Mouse (Mus musculus) midbrain, embryonic 14.5 days (tissue): ENCODE measurements at regions not wholly inside any gene's neighbourhood (a gene's known extent, or its start where the extent isn't known, plus 50 kb on each side); places are given as distances from the start of the nearest gene placed in this dataset.

Experiments used
- ATAC-seq: fragments of 200-750 bp; cut with Nextera tagmentation; 2 replicates; pipeline ENCODE4 v1.8.0; 2017; ENCODE audit warnings: moderate number of reproducible peaks, moderate library complexity; ENCODE audit not compliant: low FRiP score, low TSS enrichment
- DNase-seq: peaks from one replicate; pipeline ENCODE4 v3.0.0-alpha.2; 2015
- H3K27ac ChIP-seq: fragments of 300-500 bp; sonication (generic); replicated peaks from 2 replicates; pipeline ENCODE4 v1.5.1; 2014; ENCODE audit warnings: mild to moderate bottlenecking, low read depth, low read length, moderate library complexity
- H3K27me3 ChIP-seq: fragments of 300-500 bp; sonication (generic); 2 replicates; pipeline ENCODE4 v1.6.1; 2014; ENCODE audit warnings: low read length, control low read depth, mixed read lengths; ENCODE audit not compliant: control insufficient read depth, insufficient read depth
- H3K36me3 ChIP-seq: fragments of 300-500 bp; sonication (generic); 2 replicates; pipeline ENCODE4 v1.6.1; 2014; ENCODE audit warnings: low read length, control low read depth; ENCODE audit not compliant: control insufficient read depth, insufficient read depth
- H3K4me1 ChIP-seq: fragments of 300-500 bp; sonication (generic); 2 replicates; pipeline ENCODE4 v1.6.1; 2014; ENCODE audit warnings: mild to moderate bottlenecking, antibody characterized with exemption, low read length, control low read depth; ENCODE audit not compliant: control insufficient read depth, insufficient read depth
- H3K4me2 ChIP-seq: fragments of 300-500 bp; sonication (generic); 2 replicates; pipeline ENCODE4 v1.6.1; 2014; ENCODE audit warnings: mild to moderate bottlenecking, low read length, moderate library complexity
- H3K4me3 ChIP-seq: fragments of 300-500 bp; sonication (generic); replicated peaks from 2 replicates; pipeline ENCODE4 v1.5.1; 2014; ENCODE audit warnings: low read depth, low read length
- H3K9ac ChIP-seq: fragments of 300-500 bp; sonication (generic); replicated peaks from 2 replicates; pipeline ENCODE4 v1.6.1; 2014; ENCODE audit warnings: mild to moderate bottlenecking, low read length, moderate library complexity
- H3K9me3 ChIP-seq: fragments of 300-500 bp; sonication (generic); 2 replicates; pipeline ENCODE4 v1.6.1; 2016; ENCODE audit warnings: low read length, control low read depth, mixed read lengths; ENCODE audit not compliant: control insufficient read depth
- WGBS: fragments of 180-500 bp; shearing (Covaris S2); extraction: QIAGEN DNeasy Blood & Tissue Kit; methylation state at CpG from one replicate; pipeline ENCODE4 v1.1.7; 2014; 5-methylcytosine and 5-hydroxymethylcytosine counted together

DNA sequence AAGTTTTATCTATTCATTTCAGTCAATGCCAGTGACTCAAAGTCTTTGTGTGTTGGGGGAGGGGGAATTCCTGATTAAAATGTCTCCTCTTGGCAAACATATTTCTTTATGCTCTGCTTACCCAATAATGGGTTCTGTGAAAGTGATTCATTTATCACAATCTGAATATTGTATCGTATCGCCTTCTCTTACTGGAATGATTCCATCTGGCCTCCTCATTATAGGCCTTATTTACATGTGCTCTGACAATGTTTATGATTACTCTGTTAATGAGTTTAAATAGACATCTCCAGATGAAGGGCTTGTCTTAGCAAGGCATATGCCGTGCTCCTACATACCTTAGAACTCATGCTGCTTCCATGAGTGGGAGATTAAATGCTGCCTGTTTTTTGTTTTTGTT lies 508.3 kb upstream of the Impad1 start:
- Histone ChIP-seq H3K4me2 (no peak overlapping the region), H3K9me3 (no peaks in the 10 kb centered on the region), H3K4me1 (no peaks in the 10 kb centered on the region), H3K36me3 (no peaks in the 10 kb centered on the region), H3K27ac (no peak overlapping the region), H3K4me3 (no peak overlapping the region), H3K27me3 (no peaks in the 10 kb centered on the region), H3K9ac (no peak overlapping the region)
- no peak for DNase-seq
- ATAC-seq: no peak
- 90% methylated on average over 3 of the region's 3 CpGs for WGBS

DNA sequence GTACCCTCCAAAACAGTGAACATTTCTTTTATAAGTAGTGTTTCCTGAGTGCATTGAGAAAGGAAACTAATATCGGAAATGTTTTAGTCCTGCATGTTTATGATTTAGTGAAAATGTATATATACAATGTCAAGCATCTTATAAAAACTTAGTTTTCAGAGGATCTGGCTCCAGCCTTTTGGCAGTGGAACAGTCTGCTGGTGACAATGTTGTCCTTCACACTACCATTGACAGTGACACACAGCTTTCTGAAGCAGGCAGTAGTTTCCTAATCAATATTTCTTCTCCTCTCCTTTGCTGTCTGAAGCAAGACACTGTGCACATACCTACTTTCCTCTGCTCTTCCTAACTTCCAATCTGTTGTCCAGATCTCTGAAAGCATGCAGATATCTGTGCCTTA lies 507.9 kb upstream of the Impad1 start:
- H3K36me3 ChIP-seq: no peaks in the 10 kb centered on the region
- H3K4me3 ChIP-seq: no peak overlapping the region
- H3K4me1 ChIP-seq: no peaks in the 10 kb centered on the region
- no peak overlapping the region for H3K9ac ChIP-seq
- ATAC-seq: no peak
- DNase-seq: no peak
- WGBS: 98% methylated on average over 1 of the region's 1 CpGs
- no peaks in the 10 kb centered on the region for H3K9me3 ChIP-seq
- H3K27ac ChIP-seq: no peak overlapping the region
- no peaks in the 10 kb centered on the region for H3K27me3 ChIP-seq
- H3K4me2 ChIP-seq: no peak overlapping the region

DNA sequence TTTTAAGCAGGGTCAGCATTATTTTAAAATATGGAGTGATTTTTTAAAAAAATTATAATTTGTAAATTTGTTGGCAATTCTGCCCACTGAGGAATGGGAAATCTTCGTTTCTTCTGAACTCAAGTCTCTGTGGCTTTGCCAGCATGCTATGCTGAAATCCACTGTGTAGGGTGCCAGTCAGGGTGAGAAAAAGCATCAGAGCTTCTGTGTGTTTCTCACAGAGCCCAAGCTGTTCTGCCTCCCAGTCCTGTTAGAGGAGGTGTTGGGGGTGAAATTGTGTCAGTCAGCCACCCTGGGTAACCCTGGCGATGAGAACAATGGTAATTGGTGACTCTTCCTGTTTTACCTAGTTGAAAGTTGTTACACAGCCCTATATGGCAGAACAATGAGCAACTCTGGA lies 506.1 kb upstream of the Impad1 start:
- WGBS: 87% methylated on average over 2 of the region's 2 CpGs
- H3K9ac ChIP-seq: no peak overlapping the region
- H3K4me1 ChIP-seq: no peaks in the 10 kb centered on the region
- DNase-seq: no peak
- H3K36me3 ChIP-seq: no peaks in the 10 kb centered on the region
- ATAC-seq: no peak
- H3K4me2 ChIP-seq: no peak overlapping the region
- H3K9me3 ChIP-seq: no peaks in the 10 kb centered on the region
- no peak overlapping the region for H3K4me3 ChIP-seq
- H3K27ac ChIP-seq: no peak overlapping the region
- no peaks in the 10 kb centered on the region for H3K27me3 ChIP-seq

DNA sequence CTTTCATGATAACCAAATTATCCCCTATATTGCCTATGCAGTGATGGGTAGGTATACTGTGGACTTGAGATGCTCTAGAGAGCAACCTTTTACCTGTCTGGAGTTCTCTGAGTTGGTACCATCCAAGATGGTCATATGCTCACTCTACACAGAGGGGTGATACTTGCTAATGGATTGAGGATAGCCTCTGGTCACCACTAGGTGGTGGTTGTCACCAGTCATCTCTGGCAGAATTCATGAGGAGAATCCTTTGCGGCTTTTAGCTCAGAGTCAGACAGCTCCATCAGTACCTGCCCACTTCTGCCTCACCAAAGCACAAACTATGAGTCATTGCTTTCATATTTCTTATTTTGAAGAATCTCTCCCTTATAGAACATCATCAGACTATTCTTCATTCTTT lies 500.9 kb upstream of the Impad1 start:
- no peak overlapping the region for H3K4me3 ChIP-seq
- no peak overlapping the region for H3K27ac ChIP-seq
- H3K9ac ChIP-seq: no peak overlapping the region
- H3K4me1 ChIP-seq: no peaks in the 10 kb centered on the region
- DNase-seq: no peak
- H3K27me3 ChIP-seq: no peaks in the 10 kb centered on the region
- 79% methylated on average over 1 of the region's 1 CpGs for WGBS
- no peaks in the 10 kb centered on the region for H3K9me3 ChIP-seq
- ATAC-seq: no peak
- no peak overlapping the region for H3K4me2 ChIP-seq
- no peaks in the 10 kb centered on the region for H3K36me3 ChIP-seq

DNA sequence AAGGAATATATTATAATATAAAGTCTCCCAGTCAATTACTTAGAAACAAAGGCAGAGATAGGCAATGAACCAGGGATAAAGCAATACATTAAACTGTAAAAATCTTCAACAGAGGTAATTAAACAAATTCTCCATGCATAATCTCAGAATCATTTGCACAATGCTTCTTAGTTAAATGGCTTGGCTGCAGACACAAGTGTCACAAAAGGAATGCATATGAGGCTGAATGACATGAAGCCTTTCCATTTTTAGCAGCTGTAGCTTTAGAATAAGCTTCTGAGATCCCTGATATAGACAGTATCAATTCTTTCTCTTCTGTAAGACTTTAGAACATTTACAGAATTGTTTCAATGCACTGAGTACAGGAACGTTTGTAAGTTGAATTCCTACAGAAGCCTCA lies 483.0 kb upstream of the Impad1 start:
- Histone ChIP-seq H3K36me3 (no peaks in the 10 kb centered on the region), H3K4me1 (0 out of 2 replicates have a peak, but pooled peaks cover 3% of the 10 kb centered on the region), H3K9ac (no peak overlapping the region), H3K27me3 (no peaks in the 10 kb centered on the region), H3K9me3 (no peaks in the 10 kb centered on the region), H3K4me2 (no peak overlapping the region), H3K4me3 (no peak overlapping the region), H3K27ac (no peak overlapping the region)
- 52% methylated on average over 1 of the region's 1 CpGs for whole genome bisulfite sequencing
- ATAC-seq: no peak
- DNase-seq: peak; percentile 1
